Mouse (Mus musculus) embryonic facial prominence, embryonic 14.5 days (tissue): ENCODE measurements around the gene Zpbp2. TPM values are rescaled to one million over a fixed set of nuclear protein-coding genes. Genes with fewer than 3 reads are reported as not detected.
A peak's percentile ranks its signal among the peaks of the same experiment; 100 is the strongest.

Experiments
- ATAC-seq: fragments of 200-750 bp; cut with Nextera tagmentation; 2 replicates; pipeline ENCODE4 v1.8.0; 2017; ENCODE audit warnings: low read depth, moderate number of reproducible peaks, moderate TSS enrichment
- DNase-seq: peaks from one replicate; pipeline ENCODE4 v3.0.0-alpha.2; 2015; ENCODE audit warnings: low spot score
- H3K27ac ChIP-seq: fragments of 300-500 bp; sonication (generic); replicated peaks from 2 replicates; pipeline ENCODE4 v1.5.1; 2014; ENCODE audit warnings: low read depth, mild to moderate bottlenecking, low read length, moderate library complexity
- H3K27me3 ChIP-seq: fragments of 300-500 bp; sonication (generic); replicated peaks from 2 replicates; pipeline ENCODE4 v1.6.1; 2014; ENCODE audit warnings: low read length; ENCODE audit not compliant: control insufficient read depth, insufficient read depth
- H3K36me3 ChIP-seq: fragments of 300-500 bp; sonication (generic); 2 replicates; pipeline ENCODE4 v1.6.1; 2014; ENCODE audit warnings: low read length, mixed read lengths; ENCODE audit not compliant: control insufficient read depth, insufficient read depth
- H3K4me1 ChIP-seq: fragments of 300-500 bp; sonication (generic); 2 replicates; pipeline ENCODE4 v1.6.1; 2014; ENCODE audit warnings: antibody characterized with exemption, low read length; ENCODE audit not compliant: control insufficient read depth, insufficient read depth
- H3K4me2 ChIP-seq: fragments of 300-500 bp; sonication (generic); 2 replicates; pipeline ENCODE4 v1.6.1; 2014; ENCODE audit warnings: low read depth, mild to moderate bottlenecking, low read length, moderate library complexity, mixed read lengths
- H3K4me3 ChIP-seq: fragments of 300-500 bp; sonication (generic); 2 replicates; pipeline ENCODE4 v1.5.1; 2014; ENCODE audit warnings: low read depth, mild to moderate bottlenecking, low read length
- H3K9ac ChIP-seq: fragments of 300-500 bp; sonication (generic); 2 replicates; pipeline ENCODE4 v1.6.1; 2014; ENCODE audit warnings: low read depth, mild to moderate bottlenecking, low read length, moderate library complexity, mixed read lengths
- H3K9me3 ChIP-seq: fragments of 300-500 bp; sonication (generic); 2 replicates; pipeline ENCODE4 v1.6.1; 2016; ENCODE audit warnings: low read length; ENCODE audit not compliant: control insufficient read depth
- WGBS: fragments of 180-500 bp; shearing (Covaris S2); extraction: QIAGEN DNeasy Blood & Tissue Kit; methylation state at CpG from one replicate; pipeline ENCODE4 v1.1.7; 2014; 5-methylcytosine and 5-hydroxymethylcytosine counted together
- polyA plus RNA-seq: library from polyadenylated mRNA; unstranded; fragments of >200 nt; fragmentation: Nextera tagmentation; extraction: Ambion mirVana; gene quantifications from 2 replicates; pipeline ENCODE4 v1.2.1, GENCODE M21; 2014

The Zpbp2 gene
- polyA plus RNA-seq, 1 experiment from 2014 or later: not detected

DNA sequence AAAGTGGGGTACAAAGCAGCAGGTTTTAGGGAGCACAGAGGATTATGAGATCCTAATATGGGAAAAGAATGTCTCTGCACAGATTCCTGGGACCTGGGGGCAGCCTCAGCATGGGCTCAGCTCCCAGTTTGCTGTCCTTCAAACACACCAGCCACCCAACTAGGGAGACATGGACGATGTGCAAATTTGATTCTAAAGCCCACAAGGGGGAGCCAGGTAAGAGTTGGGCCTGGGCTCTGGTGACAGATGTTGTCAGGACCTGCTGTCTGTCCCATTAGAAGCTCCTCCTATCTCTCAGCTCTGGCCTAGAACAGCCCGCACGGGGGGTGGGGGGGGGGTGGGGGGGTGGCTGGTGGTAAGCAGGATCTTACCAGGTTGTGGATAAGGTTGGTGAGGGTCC lies 32.7 kb downstream of the Zpbp2 start:
- ATAC-seq (no peak), DNase-seq (no peak)
- Histone ChIP-seq H3K4me3 (no peak overlapping the region), H3K27ac (no peak overlapping the region), H3K36me3 (peaks cover 24% of the 10 kb centered on the region), H3K4me2 (no peak overlapping the region), H3K4me1 (peaks cover 26% of the 10 kb centered on the region), H3K9me3 (no peaks in the 10 kb centered on the region), H3K27me3 (no peaks in the 10 kb centered on the region), H3K9ac (no peak overlapping the region)
- 36% methylated on average over 3 of the region's 3 CpGs for WGBS

- Histone ChIP-seq H3K4me3 (no peak overlapping the region), H3K4me2 (no peak overlapping the region), H3K27ac (no peak overlapping the region), H3K9ac (no peak overlapping the region), H3K36me3 (peaks cover 24% of the 10 kb centered on the region), H3K9me3 (no peaks in the 10 kb centered on the region), H3K27me3 (no peaks in the 10 kb centered on the region), H3K4me1 (peaks cover 28% of the 10 kb centered on the region)
- DNase-seq: no peak
- ATAC-seq: no peak
- 40% methylated on average over 1 of the region's 1 CpGs for WGBS
Observed at GRCm38 (mm10) chr11:98584146-98584545, 33.2 kb downstream of the Zpbp2 start.

DNA sequence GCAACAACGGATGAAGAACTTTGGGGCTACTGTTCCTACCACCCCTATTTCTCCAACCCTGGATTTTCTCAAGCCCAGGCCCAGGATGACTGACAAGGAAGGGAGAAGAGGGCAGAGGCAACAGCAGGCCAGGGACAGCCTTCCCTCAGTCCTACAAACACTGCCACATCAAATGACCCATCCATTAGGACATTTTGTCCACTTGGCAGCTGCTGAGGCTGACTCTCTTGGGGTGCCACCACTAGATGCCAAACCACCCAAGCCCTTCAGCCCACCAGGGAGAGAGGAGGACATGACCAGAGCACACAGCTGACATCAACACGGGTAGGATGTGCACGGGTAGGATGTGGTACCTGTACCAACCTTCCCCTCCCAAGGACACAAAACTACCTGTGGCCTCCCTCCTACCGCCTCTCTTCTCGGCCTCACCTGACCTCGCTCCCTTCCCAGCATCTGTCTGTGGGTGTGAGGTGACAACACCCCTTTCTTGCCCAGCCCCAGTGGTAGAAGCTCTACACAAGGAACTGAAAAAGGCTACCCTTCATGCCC lies 33.8 kb downstream of the Zpbp2 start:
- ATAC-seq (no peak), DNase-seq (no peak)
- Histone ChIP-seq H3K36me3 (peaks cover 24% of the 10 kb centered on the region), H3K4me3 (no peak overlapping the region), H3K9me3 (no peaks in the 10 kb centered on the region), H3K9ac (no peak overlapping the region), H3K4me1 (peaks cover 28% of the 10 kb centered on the region), H3K4me2 (no peak overlapping the region), H3K27me3 (no peaks in the 10 kb centered on the region), H3K27ac (no peak overlapping the region)
- WGBS: 85% methylated on average over 6 of the region's 6 CpGs

- 1% methylated on average over 17 of the region's 22 CpGs for WGBS
- Histone ChIP-seq H3K9me3 (no peaks in the 10 kb centered on the region), H3K27ac (peak overlapping the region; percentile 83), H3K4me1 (peaks cover 28% of the 10 kb centered on the region), H3K4me2 (peak overlapping the region; percentile 91), H3K9ac (peak overlapping the region; percentile 88), H3K4me3 (peak overlapping the region; percentile 94), H3K36me3 (peaks cover 16% of the 10 kb centered on the region), H3K27me3 (no peaks in the 10 kb centered on the region; the same call in 1 of the 2 replicates)
- peak; percentile 30; the same call in 1 of the 2 replicates for ATAC-seq
- DNase-seq: no peak
Observed at GRCm38 (mm10) chr11:98586087-98586891, 35.4 kb downstream of the Zpbp2 start.

GRCm38 (mm10) chr11:98586892-98587563 lies 36.1 kb downstream of the Zpbp2 start, which contains the start of gene Ormdl3:
Ormdl3 (minus strand) TSS chr11:98587368.
- WGBS: under 1% methylated on average over 40 of the region's 49 CpGs
- peak; percentile 99 for DNase-seq
- Histone ChIP-seq H3K4me3 (peak within 1 kb of the TSS; percentile 94), H3K4me2 (peak within 1 kb of the TSS; percentile 91), H3K9ac (peak within 1 kb of the TSS; percentile 88), H3K27me3 (no peaks in the 10 kb centered on the region; the same call in 1 of the 2 replicates), H3K36me3 (peaks cover 14% of the 10 kb centered on the region), H3K9me3 (no peaks in the 10 kb centered on the region), H3K27ac (peak within 1 kb of the TSS; percentile 85), H3K4me1 (peaks cover 28% of the 10 kb centered on the region)
- ATAC-seq: peak; percentile 95

- ATAC-seq: peak; percentile 45
- H3K36me3 ChIP-seq: peaks cover 5% of the 10 kb centered on the region
- peak overlapping the region; percentile 91 for H3K4me2 ChIP-seq
- H3K9me3 ChIP-seq: no peaks in the 10 kb centered on the region
- peaks cover 28% of the 10 kb centered on the region for H3K4me1 ChIP-seq
- DNase-seq: peak; percentile 91
- H3K27me3 ChIP-seq: no peaks in the 10 kb centered on the region; the same call in 1 of the 2 replicates
- H3K9ac ChIP-seq: peak overlapping the region; percentile 88
- H3K4me3 ChIP-seq: peak overlapping the region; percentile 94
- WGBS: 5% methylated on average over 16 of the region's 20 CpGs
- H3K27ac ChIP-seq: peak overlapping the region; percentile 85
Observed at GRCm38 (mm10) chr11:98587684-98588546, 37.0 kb downstream of the Zpbp2 start.

DNA sequence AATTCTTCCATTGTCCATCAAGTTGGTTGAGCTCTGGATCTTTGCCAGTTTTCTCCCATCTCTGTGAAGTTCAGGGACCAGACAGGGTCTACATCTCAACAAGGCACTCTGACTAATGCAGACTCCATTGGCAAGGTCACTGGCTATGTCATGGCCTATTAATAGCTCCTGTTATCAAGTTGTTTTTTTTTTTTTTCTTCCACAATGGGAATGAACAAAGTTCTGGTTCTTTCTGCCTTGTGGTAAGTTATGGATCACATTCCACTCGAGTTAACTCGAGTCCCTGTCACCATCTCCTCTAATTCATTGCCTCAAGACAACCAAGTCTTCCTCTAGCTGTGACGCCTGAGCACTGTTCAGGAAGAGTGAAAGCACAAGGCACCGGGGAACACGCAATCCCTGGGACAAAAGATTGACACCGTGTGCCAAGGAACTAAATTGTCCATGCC lies 38.0 kb downstream of the Zpbp2 start:
- Histone ChIP-seq H3K9ac (no peak overlapping the region), H3K27ac (no peak overlapping the region), H3K4me2 (peak overlapping the region; percentile 91), H3K36me3 (no peaks in the 10 kb centered on the region), H3K9me3 (no peaks in the 10 kb centered on the region), H3K4me1 (peaks cover 28% of the 10 kb centered on the region), H3K4me3 (0 out of 2 replicates have a peak overlapping the region, but pooled peaks have one; percentile 94), H3K27me3 (no peaks in the 10 kb centered on the region; the same call in 1 of the 2 replicates)
- DNase-seq (peak; percentile 26), ATAC-seq (no peak)
- 53% methylated on average over 6 of the region's 6 CpGs for WGBS

DNA sequence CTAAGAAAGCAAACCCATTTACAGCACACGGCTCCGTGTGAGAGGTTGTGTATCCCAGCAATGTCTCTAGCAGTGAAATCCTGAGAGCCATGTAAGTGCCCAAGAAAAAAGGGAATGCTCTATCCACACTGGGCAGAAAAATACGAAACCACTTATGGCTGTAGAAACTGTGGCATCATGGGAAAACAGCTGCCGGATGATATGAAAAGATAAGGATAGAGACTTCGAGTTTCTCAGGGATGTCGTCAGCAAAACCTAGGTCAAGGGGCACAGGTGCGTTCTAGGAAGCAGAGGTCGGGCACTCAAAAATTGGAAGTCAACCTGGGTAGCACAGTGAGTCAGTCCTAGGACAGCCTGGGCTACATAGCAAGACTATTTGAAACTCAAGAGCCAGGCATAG lies 38.4 kb downstream of the Zpbp2 start:
- no peak overlapping the region for H3K27ac ChIP-seq
- WGBS: 77% methylated on average over 8 of the region's 8 CpGs
- no peak for ATAC-seq
- peaks cover 28% of the 10 kb centered on the region for H3K4me1 ChIP-seq
- H3K9ac ChIP-seq: no peak overlapping the region
- no peaks in the 10 kb centered on the region for H3K36me3 ChIP-seq
- no peak for DNase-seq
- H3K4me2 ChIP-seq: no peak overlapping the region
- H3K27me3 ChIP-seq: no peaks in the 10 kb centered on the region; the same call in 1 of the 2 replicates
- no peaks in the 10 kb centered on the region for H3K9me3 ChIP-seq
- H3K4me3 ChIP-seq: no peak overlapping the region
